Mouse (Mus musculus): ENCODE measurements around the gene D13Ertd608e. TPM values are rescaled to one million over a fixed set of nuclear protein-coding genes. Genes with fewer than 3 reads are reported as not detected.

The D13Ertd608e gene
- polyA plus RNA-seq, 1 experiment, result not detected

Other genes with a start within 250 kb of the D13Ertd608e start
- 1.5 and 1.6 TPM in 2 replicates for gene Ccl28, start 212.2 kb upstream of the D13Ertd608e start, polyA plus RNA-seq (2012; rRNA removed)
- 61.0 and 76.6 TPM in 2 replicates for gene Hmgcs1, start 145.6 kb upstream of the D13Ertd608e start, polyA plus RNA-seq (2012; rRNA removed)
- 0.51 and 0.57 TPM in 2 replicates for gene Nim1k, start 80.1 kb upstream of the D13Ertd608e start, polyA plus RNA-seq (2012; rRNA removed)
- 7.6 and 8.8 TPM in 2 replicates for gene Zfp131, start 45.1 kb upstream of the D13Ertd608e start, polyA plus RNA-seq (2012; rRNA removed)
- not detected in 2 replicates for gene AF067063, start 5.8 kb upstream of the D13Ertd608e start, polyA plus RNA-seq (2012; rRNA removed)
- not detected in 2 replicates for gene Tcstv1, start 58.8 kb downstream of the D13Ertd608e start, polyA plus RNA-seq (2012; rRNA removed)
- gene Gm21761, start 93.3 kb downstream of the D13Ertd608e start, polyA plus RNA-seq (2012; rRNA removed), result not detected in 2 replicates
- not detected in 2 replicates for gene B020031M17Rik, start 114.8 kb downstream of the D13Ertd608e start, polyA plus RNA-seq (2012; rRNA removed)
- not detected in 2 replicates for gene Gm36079, start 191.0 kb downstream of the D13Ertd608e start, polyA plus RNA-seq (2012; rRNA removed)
- 2.3 and 2.4 TPM in 2 replicates for gene Gm21188, start 216.2 kb downstream of the D13Ertd608e start, polyA plus RNA-seq (2012; rRNA removed)

Data from gonadal fat pad, adult 2 months (tissue).